Mouse (Mus musculus) cerebellum, adult 2 months (tissue): Measurements from ENCODE around the gene Dlgap3. TPM values are rescaled to one million over a fixed set of nuclear protein-coding genes. Genes with fewer than 3 reads are reported as not detected.

Experiments used
- DNase-seq, 2 experiments: peaks; one replicate each; pipeline ENCODE4 v3.0.0; 2021
- H3K27ac ChIP-seq: fragments of 200-500 bp; 2 replicates; pipeline ENCODE4 v1.5.1; 2012; ENCODE audit warnings: low read length, control low read depth, inconsistent platforms; ENCODE audit not compliant: insufficient read depth
- H3K27me3 ChIP-seq: fragments of 200-500 bp; 2 replicates; pipeline ENCODE4 v1.6.1; 2012; ENCODE audit warnings: inconsistent platforms, mild to moderate bottlenecking, low read length, moderate library complexity; ENCODE audit not compliant: control insufficient read depth, insufficient read depth
- H3K4me1 ChIP-seq: fragments of 200-500 bp; 2 replicates; pipeline ENCODE4 v1.6.1; 2011; ENCODE audit warnings: low read length; ENCODE audit not compliant: control insufficient read depth, insufficient read depth
- H3K4me3 ChIP-seq: fragments of 200-500 bp; replicated peaks from 2 replicates; pipeline ENCODE3; 2011; ENCODE audit warnings: mild to moderate bottlenecking, low read depth, low read length, control low read depth; ENCODE audit not compliant: insufficient read depth
- CTCF ChIP-seq: fragments of 200-500 bp; IDR thresholded peaks from 2 replicates; pipeline ENCODE4 v1.5.1; 2011; ENCODE audit warnings: low read depth, mild to moderate bottlenecking, control low read depth, low read length, moderate library complexity, borderline replicate concordance; ENCODE audit not compliant: insufficient read depth
- POLR2A ChIP-seq: fragments of 200-500 bp; IDR thresholded peaks from 2 replicates; pipeline ENCODE4 v1.6.1; 2011; ENCODE audit warnings: low read length, control low read depth, borderline replicate concordance; ENCODE audit not compliant: insufficient read depth
- WGBS: fragments of 180-500 bp; shearing (Covaris S2); methylation state at CpG from one replicate; pipeline ENCODE4 v1.1.7; 2018; 5-methylcytosine and 5-hydroxymethylcytosine counted together
- polyA plus RNA-seq: library from polyadenylated mRNA; depleted of rRNA; stranded (reverse); fragments of >200 nt; gene quantifications from 2 replicates; pipeline ENCODE4 v1.2.3, GENCODE M21; 2012

Gene Dlgap3
- polyA plus RNA-seq, 1 experiment = 56.1 TPM

DNA sequence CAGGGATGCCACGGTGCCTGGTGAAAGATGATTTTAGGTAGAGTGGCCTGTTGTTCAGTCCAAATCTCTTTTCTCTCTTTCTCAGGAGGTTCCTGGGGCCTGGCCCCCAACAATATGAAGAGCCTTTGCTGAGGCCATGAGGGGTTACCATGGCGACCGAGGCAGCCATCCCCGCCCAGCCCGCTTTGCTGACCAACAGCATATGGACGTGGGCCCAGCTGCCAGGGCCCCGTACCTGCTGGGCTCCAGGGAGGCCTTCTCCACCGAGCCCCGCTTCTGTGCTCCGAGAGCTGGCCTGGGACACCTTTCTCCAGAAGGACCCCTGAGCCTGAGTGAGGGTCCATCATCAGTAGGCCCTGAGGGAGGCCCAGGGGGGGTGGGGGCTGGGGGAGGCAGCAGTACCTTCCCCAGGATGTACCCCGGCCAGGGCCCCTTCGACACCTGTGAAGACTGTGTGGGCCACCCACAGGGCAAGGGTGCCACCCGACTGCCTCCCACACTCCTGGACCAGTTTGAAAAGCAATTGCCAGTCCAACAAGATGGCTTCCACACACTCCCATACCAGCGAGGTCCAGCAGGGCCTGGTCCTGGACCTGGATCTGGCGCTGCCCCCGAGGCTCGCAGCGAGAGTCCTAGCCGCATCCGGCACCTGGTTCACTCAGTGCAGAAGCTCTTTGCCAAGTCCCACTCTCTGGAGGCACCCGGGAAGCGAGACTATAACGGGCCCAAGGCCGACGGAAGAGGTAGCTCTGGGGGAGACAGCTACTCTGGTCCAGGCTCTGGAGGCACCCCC is 25.7 kb downstream of the Dlgap3 start:
- DNase-seq = peak; percentile 53 to 58
- peak overlapping the region; percentile 62 for H3K27ac ChIP-seq
- WGBS = 26% methylated on average over 25 of the region's 25 CpGs

DNA sequence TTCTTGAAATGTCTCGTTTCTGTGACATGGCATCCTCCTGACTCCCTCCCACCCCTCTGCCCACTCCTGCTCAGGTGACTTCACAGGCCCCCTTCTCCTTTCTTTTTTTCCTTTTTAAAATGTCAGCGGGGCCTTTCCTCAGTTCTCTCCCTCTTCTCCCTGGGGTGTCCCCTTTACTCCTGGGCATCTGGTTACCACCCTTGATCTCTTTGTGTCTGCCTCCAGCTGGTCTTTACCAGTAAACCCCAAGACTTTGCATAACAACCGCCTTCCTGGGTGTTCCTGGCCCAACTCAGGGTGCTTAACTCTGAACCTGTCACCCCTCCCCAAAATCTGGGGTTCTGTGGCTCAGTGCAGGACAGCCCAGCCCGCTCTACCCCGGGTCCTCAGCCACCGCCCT is 29.6 kb downstream of the Dlgap3 start:
- Histone ChIP-seq H3K27ac (no peak overlapping the region), H3K4me1 (peaks cover 53% of the 10 kb centered on the region), H3K27me3 (no peaks in the 10 kb centered on the region), H3K4me3 (no peak overlapping the region)
- no peak for DNase-seq
- TF ChIP-seq CTCF (no peak), POLR2A (no peak)
- 71% methylated on average over 6 of the region's 6 CpGs for WGBS

More for the DNA sequence above, 25.7 kb downstream of the Dlgap3 start:
- Histone ChIP-seq H3K4me3 (no peak overlapping the region), H3K4me1 (peaks cover 57% of the 10 kb centered on the region), H3K27me3 (no peaks in the 10 kb centered on the region)
- TF ChIP-seq POLR2A = no peak
- no peak for TF ChIP-seq CTCF

GRCm38 (mm10) chr4:127199406-127199805 is 30.4 kb downstream of the Dlgap3 start:
- DNase-seq = peak in 1 of 2 experiments; percentile 41
- WGBS = 77% methylated on average over 12 of the region's 12 CpGs
- H3K4me3 ChIP-seq = no peak overlapping the region
- H3K27me3 ChIP-seq = no peaks in the 10 kb centered on the region
- peak; percentile 51 for TF ChIP-seq CTCF
- no peak for TF ChIP-seq POLR2A
- H3K27ac ChIP-seq = no peak overlapping the region
- H3K4me1 ChIP-seq = peaks cover 47% of the 10 kb centered on the region

DNA sequence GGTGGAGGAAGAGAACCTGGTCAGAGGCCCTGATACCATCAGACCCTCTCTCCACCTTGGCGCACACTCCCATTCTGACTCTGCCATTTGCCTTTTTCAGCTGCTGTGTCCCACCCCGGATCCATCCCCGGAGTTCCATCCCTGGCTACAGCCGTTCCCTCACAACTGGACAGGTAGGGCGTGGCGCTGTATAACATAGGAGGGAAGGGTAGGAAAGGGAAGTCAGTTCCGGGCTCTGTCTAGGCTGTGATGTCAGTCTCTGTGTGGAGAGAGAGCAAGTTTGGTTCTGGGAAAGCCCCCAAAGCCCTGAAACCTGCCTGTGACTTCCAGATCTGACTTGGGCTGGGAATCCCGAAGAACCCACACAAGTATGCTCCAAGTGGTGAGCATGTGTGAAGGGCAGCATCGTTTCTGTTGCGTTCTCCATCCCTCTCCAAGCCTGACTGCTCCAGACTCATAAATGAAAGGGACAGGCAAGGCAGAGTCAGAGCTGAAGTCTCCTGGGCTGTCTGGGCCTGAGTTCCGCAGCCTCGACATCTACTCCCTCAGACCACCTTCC is 31.2 kb downstream of the Dlgap3 start:
- 89% methylated on average over 12 of the region's 12 CpGs for WGBS
- H3K27ac ChIP-seq = no peak overlapping the region
- no peak for TF ChIP-seq POLR2A
- TF ChIP-seq CTCF = no peak

DNA sequence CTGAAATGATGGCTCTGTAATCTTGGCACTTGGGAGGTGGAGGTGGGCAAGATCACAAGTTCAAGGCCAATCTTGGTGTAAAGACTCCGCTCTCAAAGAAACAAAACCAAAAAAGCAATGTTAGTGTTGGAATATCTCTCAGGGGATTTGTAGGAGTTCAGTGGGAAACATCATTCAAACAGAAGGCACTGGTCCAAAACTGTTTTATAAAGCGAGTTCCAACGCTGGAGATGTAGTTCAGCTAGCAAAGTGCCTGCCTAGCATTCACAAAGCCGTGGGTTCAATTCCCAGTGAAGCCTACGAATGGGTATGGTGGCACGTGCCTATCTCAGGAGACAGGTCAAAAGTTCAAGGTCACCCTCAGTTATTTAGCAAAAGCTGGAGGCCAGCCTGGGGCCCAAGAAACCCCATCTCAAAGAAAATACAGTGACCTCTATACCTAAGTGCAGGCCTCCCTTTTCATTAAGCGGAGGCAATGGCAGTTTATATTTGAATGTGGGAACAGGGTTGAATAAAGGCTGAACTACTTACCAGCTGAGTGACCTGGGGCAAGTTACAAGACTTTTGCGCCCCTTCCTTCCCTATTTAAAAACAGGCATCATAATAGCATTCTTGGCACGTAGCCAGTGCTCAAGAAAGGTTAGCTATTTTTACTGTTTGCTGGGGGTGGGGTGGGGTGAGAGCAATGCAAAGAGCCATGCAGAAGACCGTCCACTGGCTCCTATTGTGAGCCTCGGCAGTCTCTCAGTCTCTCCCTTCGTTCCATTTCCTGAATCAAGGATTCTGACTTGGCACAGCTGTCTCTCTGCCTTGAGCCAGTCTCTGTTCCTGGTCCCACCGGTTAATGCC is 32.0 kb downstream of the Dlgap3 start:
- no peak overlapping the region for H3K4me3 ChIP-seq
- WGBS = 63% methylated on average over 13 of the region's 13 CpGs
- peaks cover 32% of the 10 kb centered on the region for H3K4me1 ChIP-seq
- H3K27me3 ChIP-seq = no peaks in the 10 kb centered on the region
- no peak overlapping the region for H3K27ac ChIP-seq
- no peak for DNase-seq
- no peak for TF ChIP-seq CTCF
- no peak for TF ChIP-seq POLR2A

More for the DNA sequence above, 31.2 kb downstream of the Dlgap3 start:
- Histone ChIP-seq H3K4me1 (peaks cover 39% of the 10 kb centered on the region), H3K4me3 (no peak overlapping the region), H3K27me3 (no peaks in the 10 kb centered on the region)
- DNase-seq = no peak

DNA sequence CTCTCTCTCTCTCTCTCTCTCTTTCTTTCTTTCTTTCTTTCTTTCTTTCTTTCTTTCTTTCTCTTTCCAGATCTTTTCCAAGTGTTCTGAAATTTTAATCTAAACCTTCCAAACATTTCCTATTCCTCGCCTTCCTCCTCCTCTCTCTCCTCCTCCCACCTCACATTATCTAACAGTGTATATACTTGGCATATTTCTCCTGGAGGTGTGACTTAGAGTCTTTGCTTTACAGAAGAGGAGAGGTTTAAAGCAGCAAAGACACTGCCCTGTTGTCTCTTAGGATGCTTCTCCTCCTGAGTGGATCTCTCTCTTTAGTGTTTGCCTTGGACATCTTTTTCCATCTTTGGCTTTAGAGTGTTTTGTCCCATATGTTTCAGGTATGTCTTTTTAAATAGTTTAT is 34.1 kb downstream of the Dlgap3 start:
- Histone ChIP-seq H3K4me3 (no peak overlapping the region), H3K27me3 (no peaks in the 10 kb centered on the region), H3K27ac (no peak overlapping the region), H3K4me1 (peaks cover 19% of the 10 kb centered on the region)
- 100% methylated on average over 1 of the region's 1 CpGs for WGBS
- DNase-seq = no peak
- TF ChIP-seq CTCF (no peak), POLR2A (no peak)

- DNase-seq = no peak
- H3K4me1 ChIP-seq = peaks cover 12% of the 10 kb centered on the region; the same call in 1 of the 2 replicates
- 39% methylated on average over 9 of the region's 9 CpGs for WGBS
- TF ChIP-seq POLR2A = no peak
- H3K4me3 ChIP-seq = no peak overlapping the region
- H3K27me3 ChIP-seq = no peaks in the 10 kb centered on the region
- no peak overlapping the region for H3K27ac ChIP-seq
Measured at GRCm38 (mm10) chr4:127211318-127211717, 42.3 kb downstream of the Dlgap3 start.
